Mouse (Mus musculus): ENCODE results near the gene Ric8a. TPM values are rescaled to one million over a fixed set of nuclear protein-coding genes. Genes with fewer than 3 reads are reported as not detected.

The Ric8a gene
- total RNA-seq, 2 experiments from 2014 or later, result 64.3 to 69.0 TPM

Other genes with a start within 250 kb of the Ric8a start
- gene Olfr61, start 228.0 kb upstream of the Ric8a start, total RNA-seq (2021), result not detected
- gene Olfr53, start 210.5 kb upstream of the Ric8a start, total RNA-seq (2021), result not detected
- gene Olfr539, start 197.0 kb upstream of the Ric8a start, total RNA-seq (2021), result not detected
- gene Olfr45, start 175.0 kb upstream of the Ric8a start, total RNA-seq (2021), result not detected
- not detected for gene Olfr541, start 159.7 kb upstream of the Ric8a start, total RNA-seq (2021)
- gene Cyp2e1, start 93.2 kb upstream of the Ric8a start, total RNA-seq (2021), result 100 to 1,000 TPM in 1 of 2 experiments, 1 to 10 TPM in 1; 4.1 to 138 TPM
- under 1 TPM in 1 of 2 experiments, not detected in 1; 0.42 TPM for gene Syce1, start 69.1 kb upstream of the Ric8a start, total RNA-seq (2021)
- 1 to 10 TPM; 5.1 to 5.4 TPM for gene Zfp941, start 34.8 kb upstream of the Ric8a start, total RNA-seq (2021)
- 10 to 100 TPM in 1 of 2 experiments, under 1 TPM in 1; 0.70 to 17.0 TPM for gene Urah, start 21.9 kb upstream of the Ric8a start, total RNA-seq (2021)
- gene Scgb1c1, start 11.4 kb upstream of the Ric8a start, total RNA-seq (2021), result not detected
- under 1 TPM; 0.40 to 0.76 TPM for gene Odf3, start 9.2 kb upstream of the Ric8a start, total RNA-seq (2021)
- gene Gm45785, start 626 bp upstream of the Ric8a start, total RNA-seq (2021), result 1 to 10 TPM in 1 of 2 experiments, not detected in 1; 1.2 TPM
- 10 to 100 TPM; 40.2 to 42.9 TPM for gene Bet1l, start 620 bp downstream of the Ric8a start, total RNA-seq (2021)
- 100 to 1,000 TPM; 123 to 133 TPM for gene Psmd13, start 25.0 kb downstream of the Ric8a start, total RNA-seq (2021)
- gene Sirt3, start 25.4 kb downstream of the Ric8a start, total RNA-seq (2021), result 10 to 100 TPM; 34.7 to 41.8 TPM
- gene Cox8b, start 43.5 kb downstream of the Ric8a start, total RNA-seq (2021), result 100 to 1,000 TPM; 183 to 297 TPM
- 1 to 10 TPM; 2.1 to 4.9 TPM for gene Nlrp6, start 63.9 kb downstream of the Ric8a start, total RNA-seq (2021)
- gene Pgghg, start 84.4 kb downstream of the Ric8a start, total RNA-seq (2021), result 10 to 100 TPM; 41.5 to 44.5 TPM
- gene Ifitm5, start 93.3 kb downstream of the Ric8a start, total RNA-seq (2021), result 1 to 10 TPM; 2.6 to 2.8 TPM
- gene Gm45717, start 99.0 kb downstream of the Ric8a start, total RNA-seq (2021), result not detected
- gene Ifitm2, start 99.0 kb downstream of the Ric8a start, total RNA-seq (2021), result 100 to 1,000 TPM; 508 to 623 TPM
- gene Ifitm1, start 110.3 kb downstream of the Ric8a start, total RNA-seq (2021), result 10 to 100 TPM in 1 of 2 experiments, 1 to 10 TPM in 1; 8.0 to 13.7 TPM
- gene Ifitm3, start 153.8 kb downstream of the Ric8a start, total RNA-seq (2021), result 100 to 1,000 TPM; 109 to 115 TPM
- gene Ifitm6, start 161.0 kb downstream of the Ric8a start, total RNA-seq (2021), result 1 to 10 TPM; 2.1 to 4.5 TPM
- gene Gm17387, start 172.2 kb downstream of the Ric8a start, total RNA-seq (2021), result not detected
- 10 to 100 TPM in 1 of 2 experiments, 1 to 10 TPM in 1; 7.0 to 11.3 TPM for gene B4galnt4, start 204.1 kb downstream of the Ric8a start, total RNA-seq (2021)
- gene Pkp3, start 221.3 kb downstream of the Ric8a start, total RNA-seq (2021), result 1 to 10 TPM; 1.6 to 2.2 TPM
- 10 to 100 TPM in 1 of 2 experiments, 1 to 10 TPM in 1; 7.0 to 10.3 TPM for gene Sigirr, start 243.6 kb downstream of the Ric8a start, total RNA-seq (2021)